Mouse (Mus musculus): ENCODE data around the gene Afdn. TPM values are rescaled to one million over a fixed set of nuclear protein-coding genes. Genes with fewer than 3 reads are reported as not detected.
"Not testable (repeated sequence)": the region's sequence is repeated elsewhere in the genome, so short reads cannot be mapped to it uniquely, and the experiment has no call there.

The Afdn gene
- polyA plus RNA-seq, 1 experiment from 2014 or later, result 19.4 TPM

GRCm38 (mm10) chr17:13853883-13854282 is 93.5 kb downstream of the Afdn start:
- H3K9me3 ChIP-seq (replicated peaks); H3K9ac ChIP-seq; ATAC-seq; H3K27me3 ChIP-seq (replicated peaks); H3K4me1 ChIP-seq; H3K27ac ChIP-seq; H3K4me2 ChIP-seq; H3K4me3 ChIP-seq: not testable (repeated sequence)
- H3K36me3 ChIP-seq, result peaks cover 16% of the 10 kb centered on the region
- WGBS (ENCODE audit: insufficient replicate concordance), result 75% methylated on average over 7 of the region's 7 CpGs

- H3K4me3 ChIP-seq, result no peak overlapping the region
- 73% methylated on average over 1 of the region's 1 CpGs for WGBS (ENCODE audit: insufficient replicate concordance)
- no peak overlapping the region for H3K4me2 ChIP-seq
- peaks cover 16% of the 10 kb centered on the region for H3K36me3 ChIP-seq
- no peaks in the 10 kb centered on the region for H3K4me1 ChIP-seq
- H3K9me3 ChIP-seq (replicated peaks), result no peaks in the 10 kb centered on the region
- H3K27ac ChIP-seq, result no peak overlapping the region
- H3K27me3 ChIP-seq (replicated peaks), result no peaks in the 10 kb centered on the region
- ATAC-seq, result no peak
- H3K9ac ChIP-seq, result no peak overlapping the region
Measured at GRCm38 (mm10) chr17:13855396-13855795, 95.1 kb downstream of the Afdn start.

- no peaks in the 10 kb centered on the region for H3K27me3 ChIP-seq (replicated peaks)
- H3K4me2 ChIP-seq, result no peak overlapping the region
- no peak overlapping the region for H3K4me3 ChIP-seq
- peaks cover 9% of the 10 kb centered on the region for H3K36me3 ChIP-seq
- H3K27ac ChIP-seq, result no peak overlapping the region
- H3K9me3 ChIP-seq (replicated peaks), result no peaks in the 10 kb centered on the region
- H3K9ac ChIP-seq, result no peak overlapping the region
- ATAC-seq, result no peak
- no peaks in the 10 kb centered on the region for H3K4me1 ChIP-seq
- WGBS (ENCODE audit: insufficient replicate concordance), result 69% methylated on average over 5 of the region's 5 CpGs
Measured at GRCm38 (mm10) chr17:13856429-13857090, 96.2 kb downstream of the Afdn start.

- H3K27me3 ChIP-seq (replicated peaks), result no peaks in the 10 kb centered on the region
- H3K9me3 ChIP-seq (replicated peaks), result no peaks in the 10 kb centered on the region
- no peak overlapping the region for H3K4me2 ChIP-seq
- ATAC-seq, result no peak
- 0 out of 2 replicates have a peak, but pooled peaks cover 3% of the 10 kb centered on the region for H3K36me3 ChIP-seq
- no peak overlapping the region for H3K27ac ChIP-seq
- no peak overlapping the region for H3K4me3 ChIP-seq
- WGBS (ENCODE audit: insufficient replicate concordance), result 69% methylated on average over 5 of the region's 5 CpGs
- H3K9ac ChIP-seq, result no peak overlapping the region
- H3K4me1 ChIP-seq, result no peaks in the 10 kb centered on the region
Measured at GRCm38 (mm10) chr17:13865340-13865739, 105.0 kb downstream of the Afdn start.

- H3K36me3 ChIP-seq, result no peaks in the 10 kb centered on the region
- H3K9ac ChIP-seq, result no peak overlapping the region
- no peak overlapping the region for H3K4me2 ChIP-seq
- ATAC-seq, result no peak
- H3K9me3 ChIP-seq (replicated peaks), result no peaks in the 10 kb centered on the region
- H3K4me1 ChIP-seq, result no peaks in the 10 kb centered on the region
- no peaks in the 10 kb centered on the region for H3K27me3 ChIP-seq (replicated peaks)
- WGBS (ENCODE audit: insufficient replicate concordance), result 56% methylated on average over 3 of the region's 3 CpGs
- no peak overlapping the region for H3K4me3 ChIP-seq
- no peak overlapping the region for H3K27ac ChIP-seq
Measured at GRCm38 (mm10) chr17:13866951-13867351, 106.6 kb downstream of the Afdn start.

- Histone ChIP-seq H3K9me3 (replicated peaks) (no peaks in the 10 kb centered on the region), H3K27ac (no peak overlapping the region), H3K4me1 (no peaks in the 10 kb centered on the region), H3K4me3 (no peak overlapping the region), H3K36me3 (no peaks in the 10 kb centered on the region), H3K4me2 (no peak overlapping the region), H3K27me3 (replicated peaks) (no peaks in the 10 kb centered on the region), H3K9ac (no peak overlapping the region)
- ATAC-seq, result no peak
- WGBS (ENCODE audit: insufficient replicate concordance), result 42% methylated on average over 6 of the region's 6 CpGs
Measured at GRCm38 (mm10) chr17:13867475-13867874, 107.1 kb downstream of the Afdn start.

GRCm38 (mm10) chr17:13870236-13870635 is 109.9 kb downstream of the Afdn start:
- Histone ChIP-seq H3K36me3 (no peaks in the 10 kb centered on the region), H3K9ac (no peak overlapping the region), H3K27me3 (replicated peaks) (no peaks in the 10 kb centered on the region), H3K27ac (no peak overlapping the region), H3K4me1 (no peaks in the 10 kb centered on the region), H3K4me3 (no peak overlapping the region), H3K9me3 (replicated peaks) (no peaks in the 10 kb centered on the region), H3K4me2 (no peak overlapping the region)
- 67% methylated on average over 1 of the region's 1 CpGs for WGBS (ENCODE audit: insufficient replicate concordance)
- ATAC-seq, result no peak

- 50% methylated on average over 1 of the region's 1 CpGs for WGBS (ENCODE audit: insufficient replicate concordance)
- H3K9ac ChIP-seq, result no peak overlapping the region
- no peak overlapping the region for H3K4me2 ChIP-seq
- H3K36me3 ChIP-seq, result no peaks in the 10 kb centered on the region
- no peak overlapping the region for H3K27ac ChIP-seq
- no peak overlapping the region for H3K4me3 ChIP-seq
- no peaks in the 10 kb centered on the region for H3K27me3 ChIP-seq (replicated peaks)
- no peaks in the 10 kb centered on the region for H3K4me1 ChIP-seq
- no peaks in the 10 kb centered on the region for H3K9me3 ChIP-seq (replicated peaks)
- no peak for ATAC-seq
Measured at GRCm38 (mm10) chr17:13874245-13874644, 113.9 kb downstream of the Afdn start.

- Histone ChIP-seq H3K4me1 (no peaks in the 10 kb centered on the region), H3K9me3 (replicated peaks) (no peaks in the 10 kb centered on the region), H3K4me3 (no peak overlapping the region), H3K36me3 (peaks cover 4% of the 10 kb centered on the region; the same call in 1 of the 2 replicates), H3K27ac (no peak overlapping the region), H3K4me2 (no peak overlapping the region), H3K9ac (no peak overlapping the region), H3K27me3 (replicated peaks) (no peaks in the 10 kb centered on the region)
- ATAC-seq, result no peak
Measured at GRCm38 (mm10) chr17:13877460-13877859, 117.1 kb downstream of the Afdn start.

GRCm38 (mm10) chr17:13879731-13880130 is 119.4 kb downstream of the Afdn start:
- Histone ChIP-seq H3K4me1 (no peaks in the 10 kb centered on the region), H3K9me3 (replicated peaks) (no peaks in the 10 kb centered on the region), H3K4me3 (no peak overlapping the region), H3K4me2 (no peak overlapping the region), H3K9ac (no peak overlapping the region), H3K36me3 (peaks cover 7% of the 10 kb centered on the region; the same call in 1 of the 2 replicates), H3K27me3 (replicated peaks) (no peaks in the 10 kb centered on the region), H3K27ac (no peak overlapping the region)
- ATAC-seq, result no peak
- WGBS (ENCODE audit: insufficient replicate concordance), result 75% methylated on average over 1 of the region's 1 CpGs

- Histone ChIP-seq H3K27me3 (replicated peaks) (no peaks in the 10 kb centered on the region), H3K27ac (no peak overlapping the region)
- no peak for ATAC-seq
Measured at GRCm38 (mm10) chr17:13883540-13883939, 123.2 kb downstream of the Afdn start.

GRCm38 (mm10) chr17:13889818-13890434 is 129.6 kb downstream of the Afdn start:
- peaks cover 4% of the 10 kb centered on the region; the same call in 1 of the 2 replicates for H3K36me3 ChIP-seq
- H3K4me1 ChIP-seq, result no peaks in the 10 kb centered on the region
- H3K27me3 ChIP-seq (replicated peaks), result no peaks in the 10 kb centered on the region
- H3K4me3 ChIP-seq, result no peak overlapping the region
- no peak overlapping the region for H3K9ac ChIP-seq
- no peak overlapping the region for H3K27ac ChIP-seq
- H3K4me2 ChIP-seq, result no peak overlapping the region
- ATAC-seq, result no peak
- no peaks in the 10 kb centered on the region for H3K9me3 ChIP-seq (replicated peaks)
- WGBS (ENCODE audit: insufficient replicate concordance), result 71% methylated on average over 7 of the region's 7 CpGs

More at GRCm38 (mm10) chr17:13883540-13883939, 123.2 kb downstream of the Afdn start:
- H3K4me3 ChIP-seq, result no peak overlapping the region
- H3K9me3 ChIP-seq (replicated peaks), result no peaks in the 10 kb centered on the region
- H3K4me1 ChIP-seq, result no peaks in the 10 kb centered on the region
- no peak overlapping the region for H3K4me2 ChIP-seq
- 67% methylated on average over 5 of the region's 5 CpGs for WGBS (ENCODE audit: insufficient replicate concordance)
- peaks cover 11% of the 10 kb centered on the region; the same call in 1 of the 2 replicates for H3K36me3 ChIP-seq
- no peak overlapping the region for H3K9ac ChIP-seq

Data from liver, embryonic 12.5 days (tissue).